Comparison of ENCODE assay signal across 8 mouse cellular contexts in genomic region chr13:43560458-43561411, GRCm38 (mm10). TPM values are rescaled to one million over a fixed set of nuclear protein-coding genes. Genes with fewer than 3 reads are reported as not detected.
DNase-seq lines count a peak whose midpoint lies in the region; ATAC-seq lines count a peak whose summit lies in the region.

No protein-coding gene starts in this region.

- no peaks in the 10 kb centered on the region for H3K36me3 ChIP-seq in forebrain, embryonic 14.5 days (ENCODE audit: control insufficient read depth, insufficient read depth, low read length)
- no peaks in the 10 kb centered on the region for H3K36me3 ChIP-seq in hindbrain, embryonic 16.5 days (ENCODE audit: control insufficient read depth, insufficient read depth, low read length)
- no peaks in the 10 kb centered on the region for H3K36me3 ChIP-seq in liver, embryonic 13.5 days
- H3K36me3 ChIP-seq in neural tube, embryonic 12.5 days, result no peaks in the 10 kb centered on the region

- H3K4me3 ChIP-seq in forebrain, embryonic 14.5 days (ENCODE audit: low read depth, low read length), result peak overlapping the region; percentile 70
- peak overlapping the region; percentile 75 for H3K4me3 ChIP-seq in hindbrain, embryonic 16.5 days (ENCODE audit: low read length)
- peak overlapping the region; percentile 82 for H3K4me3 ChIP-seq in liver, embryonic 13.5 days (replicated peaks)
- H3K4me3 ChIP-seq in neural tube, embryonic 12.5 days, result peak overlapping the region; percentile 70

- H3K9ac ChIP-seq in forebrain, embryonic 14.5 days (ENCODE audit: low read length), result peak overlapping the region; percentile 80
- peak overlapping the region; percentile 83 for H3K9ac ChIP-seq in hindbrain, embryonic 16.5 days (ENCODE audit: low read depth, low read length)
- H3K9ac ChIP-seq in liver, embryonic 13.5 days, result peak overlapping the region; percentile 86
- peak overlapping the region; percentile 75 for H3K9ac ChIP-seq in neural tube, embryonic 12.5 days

- WGBS in forebrain, embryonic 14.5 days, result 11% methylated on average over 18 of the region's 18 CpGs
- WGBS in hindbrain, embryonic 16.5 days, result 12% methylated on average over 18 of the region's 18 CpGs
- WGBS in liver, embryonic 13.5 days (ENCODE audit: insufficient replicate concordance), result 5% methylated on average over 18 of the region's 18 CpGs
- WGBS in neural tube, embryonic 12.5 days, result 13% methylated on average over 18 of the region's 18 CpGs

- no peak for ATAC-seq in forebrain, embryonic 14.5 days
- ATAC-seq in hindbrain, embryonic 16.5 days, result no peak
- no peak for ATAC-seq in liver, embryonic 13.5 days (ENCODE audit: low read depth)
- 0 out of 2 replicates have a peak, but pooled peaks have one; percentile 10 for ATAC-seq in neural tube, embryonic 12.5 days (ENCODE audit: low FRiP score, low read depth)
- ATAC-seq in megakaryocyte-erythroid progenitor cell, adult 5-6 weeks (replicated peaks; ENCODE audit: low FRiP score, low TSS enrichment, poor library complexity, severe bottlenecking), result no peak

- no peaks in the 10 kb centered on the region for H3K9me3 ChIP-seq in forebrain, embryonic 14.5 days (replicated peaks; ENCODE audit: control insufficient read depth, low read length)
- no peaks in the 10 kb centered on the region for H3K9me3 ChIP-seq in hindbrain, embryonic 16.5 days (ENCODE audit: control insufficient read depth, low read length)
- no peaks in the 10 kb centered on the region for H3K9me3 ChIP-seq in liver, embryonic 13.5 days (replicated peaks)
- H3K9me3 ChIP-seq in neural tube, embryonic 12.5 days, result no peaks in the 10 kb centered on the region

- H3K4me2 ChIP-seq in forebrain, embryonic 14.5 days (ENCODE audit: low read length), result peak overlapping the region; percentile 88
- peak overlapping the region; percentile 97 for H3K4me2 ChIP-seq in hindbrain, embryonic 16.5 days (ENCODE audit: low read length)
- H3K4me2 ChIP-seq in liver, embryonic 13.5 days, result peak overlapping the region; percentile 97
- peak overlapping the region; percentile 94 for H3K4me2 ChIP-seq in neural tube, embryonic 12.5 days (replicated peaks)

- DNase-seq in CD4-positive helper T cell, adult 2 months (ENCODE audit: low read depth, low spot score), result peak; percentile 47
- DNase-seq in ZHBTc4 (ENCODE audit: low read depth, low spot score), result peak; percentile 79
- no peak for DNase-seq in forebrain, embryonic 14.5 days (ENCODE audit: low spot score)
- peak; percentile 27 for DNase-seq in liver, embryonic 13.5 days
- no peak for DNase-seq in cerebellum, adult 8-10 months

- H3K27me3 ChIP-seq in forebrain, embryonic 14.5 days (replicated peaks; ENCODE audit: control insufficient read depth, insufficient read depth, low read length), result no peaks in the 10 kb centered on the region
- no peaks in the 10 kb centered on the region for H3K27me3 ChIP-seq in hindbrain, embryonic 16.5 days (replicated peaks; ENCODE audit: control insufficient read depth, insufficient read depth, low read length)
- H3K27me3 ChIP-seq in liver, embryonic 13.5 days, result no peaks in the 10 kb centered on the region
- H3K27me3 ChIP-seq in neural tube, embryonic 12.5 days (replicated peaks), result no peaks in the 10 kb centered on the region

- H3K4me1 ChIP-seq in forebrain, embryonic 14.5 days (ENCODE audit: control insufficient read depth, insufficient read depth, low read length), result peaks cover 5% of the 10 kb centered on the region; the same call in 1 of the 2 replicates
- peaks cover 13% of the 10 kb centered on the region for H3K4me1 ChIP-seq in hindbrain, embryonic 16.5 days (ENCODE audit: control insufficient read depth, insufficient read depth, low read depth, low read length)
- peaks cover 37% of the 10 kb centered on the region for H3K4me1 ChIP-seq in liver, embryonic 13.5 days (replicated peaks)
- peaks cover 16% of the 10 kb centered on the region for H3K4me1 ChIP-seq in neural tube, embryonic 12.5 days

- peak overlapping the region; percentile 80; the same call in 1 of the 2 replicates for H3K27ac ChIP-seq in forebrain, embryonic 14.5 days (ENCODE audit: low read depth, low read length)
- H3K27ac ChIP-seq in hindbrain, embryonic 16.5 days (ENCODE audit: low read depth, low read length), result peak overlapping the region; percentile 91
- peak overlapping the region; percentile 85 for H3K27ac ChIP-seq in liver, embryonic 13.5 days
- H3K27ac ChIP-seq in neural tube, embryonic 12.5 days, result no peak overlapping the region

RNA-seq across cellular contexts. Expression of gene Mcur1, which starts 0.7 kb away (rescaled TPM):
- polyA plus RNA-seq in forebrain, embryonic 14.5 days (2014; fragmentation: Nextera tagmentation; extraction: Ambion mirVana), result 7.2 and 7.6 TPM in 2 replicates
- 6.2 and 8.0 TPM in 2 replicates for polyA plus RNA-seq in hindbrain, embryonic 16.5 days (2015; fragmentation: Nextera tagmentation; extraction: Ambion mirVana)
- 5.4 and 6.0 TPM in 2 replicates for polyA plus RNA-seq in liver, embryonic 13.5 days (2015; fragmentation: Nextera tagmentation; extraction: Ambion mirVana)
- 9.8 and 12.5 TPM in 2 replicates for polyA plus RNA-seq in neural tube, embryonic 12.5 days (2016; fragmentation: Nextera tagmentation; extraction: Ambion mirVana)
- total RNA-seq in megakaryocyte-erythroid progenitor cell, adult 5-6 weeks (2014; fragmentation: Nextera tagmentation), result 17.0 and 21.1 TPM in 2 replicates
- total RNA-seq in megakaryocyte-erythroid progenitor cell, adult 5-6 weeks (2017), result 10.9 and 14.2 TPM in 2 replicates

RNA-seq across cellular contexts. Expression of gene Rnf182, which starts 54.8 kb away (rescaled TPM):
- 35.0 and 46.6 TPM in 2 replicates for polyA plus RNA-seq in forebrain, embryonic 14.5 days (2014; fragmentation: Nextera tagmentation; extraction: Ambion mirVana)
- polyA plus RNA-seq in hindbrain, embryonic 16.5 days (2015; fragmentation: Nextera tagmentation; extraction: Ambion mirVana), result 30.5 and 34.1 TPM in 2 replicates
- polyA plus RNA-seq in liver, embryonic 13.5 days (2015; fragmentation: Nextera tagmentation; extraction: Ambion mirVana), result 0.05 and 0.30 TPM in 2 replicates
- 9.1 and 14.1 TPM in 2 replicates for polyA plus RNA-seq in neural tube, embryonic 12.5 days (2016; fragmentation: Nextera tagmentation; extraction: Ambion mirVana)
- not detected in 2 replicates for total RNA-seq in megakaryocyte-erythroid progenitor cell, adult 5-6 weeks (2014; fragmentation: Nextera tagmentation)
- not detected in 2 replicates for total RNA-seq in megakaryocyte-erythroid progenitor cell, adult 5-6 weeks (2017)

Comparison
In these comparisons a context has a peak if more than half of its experiments do, and no peak if none do; other contexts are left out.
1. DNase-seq: peak in CD4-positive helper T cell, adult 2 months (single experiment), ZHBTc4 (single experiment) and liver, embryonic 13.5 days (single experiment); none in forebrain, embryonic 14.5 days (single experiment) and cerebellum, adult 8-10 months (single experiment).
2. Peak in every context shown above with its lines, with median percentiles within 50 percentile points of each other: H3K4me2 ChIP-seq, H3K4me3 ChIP-seq and H3K9ac ChIP-seq.